Mouse (Mus musculus) kidney, adult 18-20 months (tissue): ENCODE measurements around the gene Parp4.
A peak's percentile ranks its signal among the peaks of the same experiment; 100 is the strongest.

Experiments used
- DNase-seq: peaks from one replicate; pipeline ENCODE4 v3.0.0; 2021

The Parp4 gene

DNA sequence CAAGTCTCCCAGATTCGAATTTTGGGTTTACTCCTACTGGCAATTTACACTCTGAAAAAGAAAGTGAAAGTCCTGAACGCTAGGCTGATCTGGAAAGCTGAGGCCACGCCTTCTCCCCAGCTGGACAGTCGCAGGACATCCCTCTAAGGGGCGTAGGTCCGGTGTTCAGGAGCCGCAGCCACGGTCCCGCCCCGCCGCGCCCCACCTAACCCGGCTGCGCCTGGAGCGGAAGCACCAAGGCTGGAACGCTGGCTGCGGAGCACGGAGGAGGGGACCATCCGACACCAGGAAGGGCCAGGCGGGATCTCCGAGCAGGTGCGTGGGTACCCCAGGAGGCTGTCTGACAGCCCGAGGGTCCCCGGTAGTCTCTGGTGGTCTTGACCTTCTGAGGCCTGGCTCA lies at the start of gene Parp4, which contains the start of gene Cenpj:
TSS of gene Parp4 (plus strand) at position 204 of the 400 bp plus-strand sequence.
TSS of gene Cenpj (minus strand) at position 10 of the 400 bp plus-strand sequence.
- DNase-seq: peak; percentile 91

- no peak for DNase-seq
Observed at GRCm38 (mm10) chr14:56530788-56531187, 44.6 kb upstream of the Parp4 start.

GRCm38 (mm10) chr14:56544946-56545345 lies 30.5 kb upstream of the Parp4 start:
- no peak for DNase-seq

DNA sequence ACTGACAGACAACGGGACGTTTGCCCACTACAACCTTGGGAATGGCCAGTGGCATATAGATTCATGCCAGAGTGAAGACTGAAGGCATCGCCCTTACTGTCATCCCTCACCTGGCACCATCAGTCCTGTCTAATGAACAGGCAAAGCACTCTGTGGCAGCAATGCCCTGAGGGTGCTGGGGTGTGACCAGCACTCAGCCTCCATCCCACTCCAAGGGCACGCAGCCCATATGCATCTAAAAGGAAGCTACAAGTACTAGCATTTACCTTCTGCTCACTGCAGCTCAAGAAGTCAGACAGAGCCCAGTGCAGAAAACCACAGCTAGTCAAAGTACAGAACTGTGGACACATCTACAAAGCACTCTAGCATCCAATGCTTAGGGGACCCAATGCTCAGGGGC lies 29.9 kb upstream of the Parp4 start:
- no peak for DNase-seq

- DNase-seq: no peak
Observed at GRCm38 (mm10) chr14:56550960-56551359, 24.5 kb upstream of the Parp4 start.

GRCm38 (mm10) chr14:56552924-56553323 lies 22.5 kb upstream of the Parp4 start:
- no peak for DNase-seq

GRCm38 (mm10) chr14:56553331-56553730 lies 22.1 kb upstream of the Parp4 start:
- DNase-seq: no peak

DNA sequence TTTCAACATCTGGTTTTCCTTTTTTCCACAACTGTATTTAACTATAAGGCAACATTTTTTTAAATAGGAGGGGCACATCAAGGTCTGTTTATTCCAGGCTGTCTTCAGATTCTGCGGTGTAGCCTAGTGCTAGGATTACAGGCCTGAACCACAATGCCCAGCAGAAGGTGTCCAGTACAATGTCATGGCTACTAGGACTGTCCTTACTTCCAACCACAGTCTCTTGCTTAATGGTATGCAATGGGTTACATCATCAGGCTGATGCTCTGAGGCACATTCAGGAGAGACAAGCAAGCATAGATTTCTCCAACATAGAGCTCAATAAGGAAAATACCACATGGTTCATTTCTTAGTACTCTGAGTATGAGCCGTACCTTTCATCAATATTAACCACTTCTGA lies 20.7 kb upstream of the Parp4 start:
- no peak for DNase-seq

DNA sequence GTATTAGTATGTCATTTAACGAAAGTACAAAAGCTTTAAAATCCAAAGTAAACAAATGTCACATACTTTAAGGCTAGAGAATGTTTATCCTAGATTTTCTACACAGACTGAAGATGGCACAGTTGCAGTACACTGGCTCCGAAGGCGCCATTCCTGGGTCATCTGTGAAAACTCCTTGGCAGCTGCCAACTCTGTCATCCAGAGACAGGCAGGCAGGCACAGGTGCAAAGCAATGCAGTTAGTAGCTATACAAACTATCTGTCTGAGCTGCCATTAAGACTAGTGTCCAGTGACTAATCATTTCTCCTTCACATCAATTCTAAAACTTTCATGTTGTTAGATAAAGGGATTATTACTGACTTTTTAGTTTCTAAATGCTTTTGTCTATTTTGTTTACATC lies 16.3 kb upstream of the Parp4 start:
- no peak for DNase-seq

DNA sequence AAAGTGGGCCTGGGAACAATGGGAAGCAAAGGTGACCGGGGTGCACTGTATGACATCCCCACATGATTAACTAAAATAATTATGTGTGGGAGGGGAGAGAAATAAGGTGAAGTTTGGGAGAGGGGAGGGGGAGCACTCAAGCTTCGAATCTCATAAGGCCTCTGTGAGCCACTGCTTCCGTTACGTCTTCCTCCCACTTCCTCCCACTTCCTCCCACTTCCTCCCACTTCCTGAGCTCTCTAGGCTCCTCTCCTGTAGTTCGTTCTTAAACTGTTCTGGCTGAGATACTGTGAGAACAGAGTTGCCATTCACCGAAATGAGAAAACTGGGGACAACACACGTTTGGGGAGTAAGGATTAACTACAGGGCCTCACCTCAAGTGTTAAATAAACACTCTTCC lies 7.9 kb upstream of the Parp4 start:
- DNase-seq: no peak

GRCm38 (mm10) chr14:56569041-56569440 lies 6.4 kb upstream of the Parp4 start:
- no peak for DNase-seq

GRCm38 (mm10) chr14:56571310-56572093 lies 3.9 kb upstream of the Parp4 start:
- DNase-seq: peak; percentile 95

DNA sequence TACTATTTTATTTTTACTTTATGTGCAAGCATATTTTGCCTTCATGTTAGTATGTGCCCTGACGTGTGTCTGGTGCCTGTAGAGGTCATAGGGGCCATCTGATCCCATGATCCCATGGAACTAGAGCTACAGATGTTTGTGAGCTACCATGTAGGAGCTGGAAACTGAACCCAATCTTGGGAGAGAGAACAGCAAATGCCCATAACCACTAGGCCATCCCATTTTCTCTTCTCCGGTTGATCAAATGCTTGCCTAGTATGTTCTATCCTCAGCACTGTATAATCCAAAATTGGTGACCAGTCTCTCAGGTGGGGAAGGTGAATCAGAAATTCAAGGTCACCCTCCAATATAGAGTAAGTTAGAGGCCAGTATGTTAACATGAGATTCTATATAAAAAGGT lies 2.9 kb upstream of the Parp4 start:
- no peak for DNase-seq

- DNase-seq: no peak
Observed at GRCm38 (mm10) chr14:56575969-56576901, 816 bp downstream of the Parp4 start.

- no peak for DNase-seq
Observed at GRCm38 (mm10) chr14:56579011-56579410, 3.6 kb downstream of the Parp4 start.

GRCm38 (mm10) chr14:56581117-56581516 lies 5.7 kb downstream of the Parp4 start:
- no peak for DNase-seq

DNA sequence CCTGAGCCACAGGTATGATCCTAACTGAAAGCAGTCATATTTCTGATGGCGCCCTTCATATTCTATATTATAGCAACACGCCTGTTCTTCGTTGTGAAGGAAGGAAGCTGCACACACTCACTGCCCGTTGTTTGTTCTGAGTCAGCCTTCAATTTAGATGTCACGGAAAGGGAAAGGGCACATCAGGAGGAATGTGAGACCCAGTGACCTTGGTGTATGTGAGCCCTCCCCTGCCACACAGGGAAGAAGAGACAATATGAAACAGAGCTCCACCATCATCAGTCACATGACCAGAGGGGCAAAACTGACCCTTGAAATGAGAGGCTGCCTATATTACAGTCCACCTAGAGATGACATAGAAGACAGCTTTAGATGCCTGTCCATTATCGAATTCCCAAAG lies 6.9 kb downstream of the Parp4 start:
- no peak for DNase-seq

GRCm38 (mm10) chr14:56592191-56592590 lies 16.8 kb downstream of the Parp4 start:
- no peak for DNase-seq

DNA sequence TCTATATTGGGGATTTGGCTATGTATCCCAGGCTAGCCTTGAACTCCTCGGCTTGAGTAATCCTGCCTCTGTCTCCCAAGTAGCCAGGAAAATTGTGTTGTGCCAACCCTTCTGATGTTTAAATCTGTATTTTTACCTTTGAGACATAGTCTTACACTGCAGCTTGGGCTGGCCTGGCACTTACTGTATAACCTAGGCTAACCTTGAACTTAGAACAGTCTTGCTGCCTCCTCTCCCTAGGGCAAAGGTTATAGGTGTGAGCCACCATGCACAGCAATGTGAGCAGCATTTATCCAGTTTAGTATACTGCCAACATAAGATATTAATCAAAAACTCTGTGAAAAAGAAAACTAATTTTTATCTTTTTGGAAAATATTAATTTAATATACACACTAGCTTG lies 19.4 kb downstream of the Parp4 start:
- DNase-seq: no peak

DNA sequence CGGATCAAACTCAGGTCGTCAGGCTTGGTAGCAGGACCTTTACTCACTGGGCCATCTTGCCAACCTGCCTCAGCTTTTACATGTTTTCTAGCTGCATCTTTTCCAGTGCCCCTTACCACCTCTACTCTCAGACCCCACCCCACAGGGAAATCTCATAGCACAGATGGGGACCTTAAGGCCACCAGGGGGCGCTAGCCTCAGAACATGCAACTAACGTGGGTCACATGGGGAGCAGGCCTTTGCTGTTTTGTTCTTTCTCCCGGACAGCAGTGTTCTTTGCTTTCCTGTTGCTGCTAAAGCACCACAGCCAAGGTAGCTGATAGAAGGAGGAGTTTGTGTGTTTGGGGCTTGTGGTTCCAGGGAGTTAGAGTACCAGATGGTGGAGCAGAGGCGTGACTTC lies 23.3 kb downstream of the Parp4 start:
- peak; percentile 48 for DNase-seq

DNA sequence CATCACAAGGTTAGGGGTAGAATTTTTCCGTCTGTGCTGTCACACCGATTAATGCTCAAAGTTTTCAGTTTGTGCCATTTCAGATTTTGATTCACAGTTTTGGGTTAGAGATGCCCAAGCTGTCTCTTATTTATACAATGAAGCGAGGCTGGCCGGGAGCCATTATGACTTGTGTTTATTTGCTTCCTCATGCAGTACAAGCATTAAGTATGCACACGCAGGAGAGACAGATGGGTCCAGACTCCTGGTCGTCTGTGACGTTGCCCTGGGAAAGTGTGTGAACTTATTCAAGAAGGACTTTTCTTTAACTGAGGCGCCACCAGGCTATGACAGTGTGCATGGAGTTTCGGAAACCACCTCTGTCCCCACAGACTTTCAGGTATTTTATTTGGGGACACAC lies 26.6 kb downstream of the Parp4 start:
- DNase-seq: no peak

DNA sequence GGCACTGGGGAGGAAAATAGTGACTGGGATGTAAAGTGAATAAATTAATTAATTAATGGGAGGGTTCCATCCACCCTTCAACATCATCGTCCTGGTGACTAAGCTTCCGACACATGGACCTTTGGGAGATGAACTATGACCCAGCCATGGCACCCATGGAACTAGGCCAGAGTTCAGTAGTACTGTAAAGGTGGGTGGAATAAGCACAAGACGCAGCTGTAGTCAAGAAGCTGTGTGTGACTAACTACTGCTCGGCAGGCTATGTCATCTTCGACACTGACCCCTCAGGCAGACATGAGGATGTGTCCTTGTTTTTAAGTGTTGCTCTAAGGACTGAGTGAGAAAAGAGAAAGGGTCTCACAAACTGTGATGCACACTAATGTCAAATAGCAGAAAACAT lies 29.0 kb downstream of the Parp4 start:
- DNase-seq: no peak

- no peak for DNase-seq
Observed at GRCm38 (mm10) chr14:56605136-56605535, 29.7 kb downstream of the Parp4 start.

DNA sequence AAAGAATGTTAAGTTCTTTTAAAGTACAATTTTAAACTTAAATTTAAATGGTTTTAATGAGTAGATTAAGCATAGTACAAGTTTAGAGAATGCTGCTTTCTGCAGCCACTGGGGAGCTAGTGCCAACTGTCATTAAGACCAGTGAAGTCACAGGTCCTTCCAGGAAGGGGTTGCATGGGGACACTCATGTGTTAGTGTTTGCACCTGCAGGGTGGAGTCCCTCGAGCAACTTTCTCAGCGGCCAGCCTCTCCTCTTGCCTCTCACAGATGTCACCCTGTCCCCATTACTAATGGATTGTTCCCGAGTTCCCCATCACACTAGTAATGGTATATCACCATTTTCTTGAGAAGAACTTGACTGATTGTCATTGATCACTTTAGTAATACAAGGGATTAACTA lies 37.8 kb downstream of the Parp4 start:
- DNase-seq: no peak
